Mouse (Mus musculus): ENCODE results near the gene Apoe. TPM values are rescaled to one million over a fixed set of nuclear protein-coding genes. Genes with fewer than 3 reads are reported as not detected.

Gene Apoe
- polyA plus RNA-seq, 1 experiment from 2014 or later, result 83.6 TPM

- Histone ChIP-seq H3K9me3 (replicated peaks) (no peaks in the 10 kb centered on the region), H3K4me3 (peak within 1 kb of the TSS; percentile 100), H3K27me3 (ENCODE audit: low read depth, poor library complexity, severe bottlenecking) (no peaks in the 10 kb centered on the region), H3K27ac (peak within 1 kb of the TSS; percentile 93), H3K4me1 (peaks cover 25% of the 10 kb centered on the region), H3K36me3 (peaks cover 27% of the 10 kb centered on the region)
- DNase-seq (ENCODE audit: low spot score), result peak; percentile 99
- under 1% methylated on average over 63 of the region's 63 CpGs for WGBS
Measured at GRCm38 (mm10) chr7:19664955-19665841, 33.8 kb downstream of the Apoe start, which contains the start of gene Clptm1. Clptm1 (minus strand) TSS chr7:19665033.

DNA sequence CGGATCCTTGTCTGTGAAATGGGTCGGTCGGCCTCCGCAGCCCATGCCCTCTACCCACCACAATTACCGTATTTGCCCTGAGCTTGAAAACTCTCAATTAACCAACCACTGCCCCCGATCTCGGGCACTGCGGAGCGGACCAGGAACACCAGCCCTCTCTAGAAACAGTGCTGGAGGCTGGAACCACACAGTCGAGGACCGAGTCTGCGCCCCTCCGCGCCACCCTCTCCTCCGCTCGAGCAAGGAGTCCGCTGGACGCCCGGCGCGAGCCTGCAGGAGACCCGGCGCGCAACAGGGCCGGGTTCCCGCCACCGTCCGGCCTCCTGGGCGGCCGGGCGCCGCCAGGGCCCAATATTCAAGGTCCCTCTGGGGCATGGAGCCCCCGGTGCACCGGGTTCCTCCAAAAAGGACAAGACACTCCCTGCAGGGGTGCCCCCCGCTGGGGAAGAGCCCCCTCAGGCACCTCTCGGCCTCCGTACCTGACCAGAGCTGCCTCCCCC lies 34.5 kb downstream of the Apoe start:
- Histone ChIP-seq H3K4me3 (peak overlapping the region; percentile 100), H3K9me3 (replicated peaks) (no peaks in the 10 kb centered on the region), H3K36me3 (peaks cover 34% of the 10 kb centered on the region), H3K4me1 (peaks cover 25% of the 10 kb centered on the region), H3K27me3 (ENCODE audit: low read depth, poor library complexity, severe bottlenecking) (no peaks in the 10 kb centered on the region), H3K27ac (peak overlapping the region; percentile 93)
- under 1% methylated on average over 37 of the region's 37 CpGs for WGBS
- no peak for DNase-seq (ENCODE audit: low spot score)

GRCm38 (mm10) chr7:19663940-19664339 lies 35.0 kb downstream of the Apoe start:
- peak overlapping the region; percentile 93; the same call in 1 of the 2 replicates for H3K27ac ChIP-seq
- WGBS, result 12% methylated on average over 8 of the region's 8 CpGs
- no peak for DNase-seq (ENCODE audit: low spot score)
- peaks cover 39% of the 10 kb centered on the region for H3K36me3 ChIP-seq
- no peaks in the 10 kb centered on the region for H3K9me3 ChIP-seq (replicated peaks)
- H3K27me3 ChIP-seq (ENCODE audit: low read depth, poor library complexity, severe bottlenecking), result no peaks in the 10 kb centered on the region
- peaks cover 20% of the 10 kb centered on the region for H3K4me1 ChIP-seq
- peak overlapping the region; percentile 100 for H3K4me3 ChIP-seq

- DNase-seq (ENCODE audit: low spot score), result no peak
- H3K4me3 ChIP-seq, result no peak overlapping the region
- no peaks in the 10 kb centered on the region for H3K27me3 ChIP-seq (ENCODE audit: low read depth, poor library complexity, severe bottlenecking)
- H3K36me3 ChIP-seq, result peaks cover 94% of the 10 kb centered on the region
- 92% methylated on average over 2 of the region's 2 CpGs for WGBS
- H3K27ac ChIP-seq, result no peak overlapping the region
- H3K4me1 ChIP-seq, result no peaks in the 10 kb centered on the region
- H3K9me3 ChIP-seq (replicated peaks), result no peaks in the 10 kb centered on the region
Measured at GRCm38 (mm10) chr7:19652614-19653013, 46.4 kb downstream of the Apoe start.

GRCm38 (mm10) chr7:19651063-19651786 lies 47.8 kb downstream of the Apoe start:
- H3K9me3 ChIP-seq (replicated peaks), result no peaks in the 10 kb centered on the region
- no peaks in the 10 kb centered on the region for H3K4me1 ChIP-seq
- no peaks in the 10 kb centered on the region for H3K27me3 ChIP-seq (ENCODE audit: low read depth, poor library complexity, severe bottlenecking)
- no peak overlapping the region for H3K27ac ChIP-seq
- peaks cover 97% of the 10 kb centered on the region for H3K36me3 ChIP-seq
- no peak for DNase-seq (ENCODE audit: low spot score)
- no peak overlapping the region for H3K4me3 ChIP-seq
- 93% methylated on average over 6 of the region's 6 CpGs for WGBS

Other genes starting within 250 kb of the Apoe start
- gene Mark4, start 240.4 kb downstream of the Apoe start, polyA plus RNA-seq (2016; fragmentation: Nextera tagmentation; extraction: Ambion mirVana), result 7.6 and 8.0 TPM in 2 replicates
- 1.2 and 1.7 TPM in 2 replicates for gene Exoc3l2, start 235.9 kb downstream of the Apoe start, polyA plus RNA-seq (2016; fragmentation: Nextera tagmentation; extraction: Ambion mirVana)
- gene Bloc1s3, start 190.8 kb downstream of the Apoe start, polyA plus RNA-seq (2016; fragmentation: Nextera tagmentation; extraction: Ambion mirVana), result 2.3 and 2.4 TPM in 2 replicates
- 74.0 and 90.5 TPM in 2 replicates for gene Trappc6a, start 190.8 kb downstream of the Apoe start, polyA plus RNA-seq (2016; fragmentation: Nextera tagmentation; extraction: Ambion mirVana)
- 0.10 and 0.11 TPM in 2 replicates for gene Nkpd1, start 181.3 kb downstream of the Apoe start, polyA plus RNA-seq (2016; fragmentation: Nextera tagmentation; extraction: Ambion mirVana)
- gene Ppp1r37, start 136.1 kb downstream of the Apoe start, polyA plus RNA-seq (2016; fragmentation: Nextera tagmentation; extraction: Ambion mirVana), result 25.9 and 27.2 TPM in 2 replicates
- 0.71 and 0.93 TPM in 2 replicates for gene Zfp296, start 121.9 kb downstream of the Apoe start, polyA plus RNA-seq (2016; fragmentation: Nextera tagmentation; extraction: Ambion mirVana)
- gene Gemin7, start 121.6 kb downstream of the Apoe start, polyA plus RNA-seq (2016; fragmentation: Nextera tagmentation; extraction: Ambion mirVana), result 196 and 201 TPM in 2 replicates
- gene Clasrp, start 94.7 kb downstream of the Apoe start, polyA plus RNA-seq (2016; fragmentation: Nextera tagmentation; extraction: Ambion mirVana), result 59.0 and 63.4 TPM in 2 replicates
- 3.8 and 4.2 TPM in 2 replicates for gene Relb, start 69.8 kb downstream of the Apoe start, polyA plus RNA-seq (2016; fragmentation: Nextera tagmentation; extraction: Ambion mirVana)
- gene Clptm1, start 34.2 kb downstream of the Apoe start, polyA plus RNA-seq (2016; fragmentation: Nextera tagmentation; extraction: Ambion mirVana), result 84.5 and 86.3 TPM in 2 replicates
- 0.28 TPM in 1 of 2 replicates, not detected in the other for gene Apoc2, start 21.2 kb downstream of the Apoe start, polyA plus RNA-seq (2016; fragmentation: Nextera tagmentation; extraction: Ambion mirVana)
- gene Gm44805, start 17.8 kb downstream of the Apoe start, polyA plus RNA-seq (2016; fragmentation: Nextera tagmentation; extraction: Ambion mirVana), result not detected in 2 replicates
- 0.06 TPM in 1 of 2 replicates, not detected in the other for gene Apoc4, start 17.7 kb downstream of the Apoe start, polyA plus RNA-seq (2016; fragmentation: Nextera tagmentation; extraction: Ambion mirVana)
- 3.0 and 4.8 TPM in 2 replicates for gene Apoc1, start 6.5 kb downstream of the Apoe start, polyA plus RNA-seq (2016; fragmentation: Nextera tagmentation; extraction: Ambion mirVana)
- gene Tomm40, start 16.2 kb upstream of the Apoe start, polyA plus RNA-seq (2016; fragmentation: Nextera tagmentation; extraction: Ambion mirVana), result 244 and 285 TPM in 2 replicates
- gene Nectin2, start 51.3 kb upstream of the Apoe start, polyA plus RNA-seq (2016; fragmentation: Nextera tagmentation; extraction: Ambion mirVana), result 78.1 and 87.9 TPM in 2 replicates
- 53.8 and 58.6 TPM in 2 replicates for gene Bcam, start 71.8 kb upstream of the Apoe start, polyA plus RNA-seq (2016; fragmentation: Nextera tagmentation; extraction: Ambion mirVana)
- 1.4 and 1.6 TPM in 2 replicates for gene Cblc, start 97.6 kb upstream of the Apoe start, polyA plus RNA-seq (2016; fragmentation: Nextera tagmentation; extraction: Ambion mirVana)
- 0.82 and 1.2 TPM in 2 replicates for gene Bcl3, start 123.6 kb upstream of the Apoe start, polyA plus RNA-seq (2016; fragmentation: Nextera tagmentation; extraction: Ambion mirVana)
- not detected in 2 replicates for gene Gm19345, start 152.8 kb upstream of the Apoe start, polyA plus RNA-seq (2016; fragmentation: Nextera tagmentation; extraction: Ambion mirVana)
- gene Ceacam16, start 162.1 kb upstream of the Apoe start, polyA plus RNA-seq (2016; fragmentation: Nextera tagmentation; extraction: Ambion mirVana), result not detected in 2 replicates
- not detected in 2 replicates for gene Ceacam19, start 188.8 kb upstream of the Apoe start, polyA plus RNA-seq (2016; fragmentation: Nextera tagmentation; extraction: Ambion mirVana)
- gene Pvr, start 222.0 kb upstream of the Apoe start, polyA plus RNA-seq (2016; fragmentation: Nextera tagmentation; extraction: Ambion mirVana), result 6.2 TPM in 2 replicates